Mouse (Mus musculus): ENCODE data around the gene Bad.

GRCm38 (mm10) chr19:6972247-6972917 lies 30.7 kb downstream of the Bad start:
- TF ChIP-seq POLR2A (IDR thresholded peaks at IDR 0.05; ENCODE audit: insufficient read depth, low read depth, low read length) (no peak), CTCF (IDR thresholded peaks at IDR 0.05; ENCODE audit: insufficient read depth, low read depth, low read length) (no peak)
